ENCODE assay signal across 18 mouse cellular contexts in the genomic region with DNA sequence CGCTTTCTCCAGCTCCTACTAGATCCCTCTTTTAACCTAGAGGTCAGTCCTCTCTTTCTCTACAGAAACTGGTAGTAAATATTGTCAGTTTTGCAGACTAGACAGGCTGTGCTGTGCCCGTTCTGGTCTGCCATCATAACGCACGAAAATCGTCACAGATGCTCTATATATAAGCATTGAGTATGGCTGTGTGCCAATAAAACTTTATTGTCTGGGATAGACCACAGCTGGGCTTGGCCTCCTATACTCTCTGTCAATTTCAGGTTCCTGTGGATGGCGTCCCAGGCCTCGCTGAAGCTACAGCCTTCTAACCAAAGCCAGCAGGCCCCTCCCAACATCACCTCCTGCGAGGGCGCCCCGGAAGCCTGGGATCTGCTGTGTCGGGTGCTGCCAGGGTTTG. TPM values are rescaled to one million over a fixed set of nuclear protein-coding genes. Genes with fewer than 3 reads are reported as not detected.
"Had no signal": no experiment of that assay in that cellular context is flagged by ENCODE, and none has a peak within 500 bp of the region (broad histone marks: within the 10 kb centered on the region; RNA-seq: fewer than 3 reads in every experiment).

No protein-coding gene starts in this region.

- H3K4me2 ChIP-seq: liver, embryonic 11.5 days; liver, embryonic 13.5 days; liver, embryonic 15.5 days; midbrain, embryonic 13.5 days; neural tube, embryonic 12.5 days; stomach, embryonic 15.5 days had no signal

- H3K9ac ChIP-seq: liver, embryonic 13.5 days; liver, embryonic 15.5 days; liver, postnatal 0 days; midbrain, embryonic 13.5 days; neural tube, embryonic 12.5 days; stomach, embryonic 15.5 days had no signal

- DNase-seq: liver, embryonic 13.5 days; liver, postnatal 0 days; lung, adult 2 months; lung, postnatal 10 days; lung, postnatal 36 days; right cerebral cortex, postnatal 14 days; thymus, adult 2 months; thymus, postnatal 25 days; thymus, postnatal 4 days had no signal

- ATAC-seq: liver, postnatal 0 days; midbrain, embryonic 13.5 days; midbrain, embryonic 16.5 days had no signal

- H3K36me3 ChIP-seq: liver, embryonic 13.5 days; liver, embryonic 15.5 days; midbrain, embryonic 13.5 days; neural tube, embryonic 12.5 days; stomach, embryonic 15.5 days had no signal

- H3K27me3 ChIP-seq: liver, embryonic 13.5 days; liver, embryonic 15.5 days; neural tube, embryonic 12.5 days; stomach, embryonic 15.5 days had no signal

- H3K9me3 ChIP-seq: liver, embryonic 13.5 days; liver, embryonic 15.5 days; midbrain, embryonic 13.5 days; neural tube, embryonic 12.5 days; stomach, embryonic 15.5 days had no signal

- H3K4me3 ChIP-seq: liver, embryonic 13.5 days; liver, embryonic 15.5 days; megakaryocyte, embryonic 14.5 days; midbrain, embryonic 13.5 days; neural tube, embryonic 12.5 days; stomach, embryonic 15.5 days had no signal

- H3K4me1 ChIP-seq: liver, embryonic 13.5 days; liver, embryonic 15.5 days; megakaryocyte, embryonic 14.5 days had no signal

- H3K27ac ChIP-seq: liver, embryonic 13.5 days; liver, embryonic 15.5 days; macrophage; midbrain, embryonic 13.5 days; neural tube, embryonic 12.5 days; stomach, embryonic 15.5 days; stomach, postnatal 0 days had no signal

RNA-seq across cellular contexts. Expression of gene Bdkrb1, which starts 1.0 kb away (rescaled TPM):
- polyA plus RNA-seq: liver, embryonic 15.5 days; liver, postnatal 0 days; macrophage; neural tube, embryonic 12.5 days had no signal

RNA-seq across cellular contexts. Expression of gene Bdkrb2, which starts 40.9 kb away (rescaled TPM):
- polyA plus RNA-seq: liver, embryonic 11.5 days; liver, embryonic 13.5 days; macrophage had no signal
